Mouse (Mus musculus) layer of hippocampus, adult 9-10 months (tissue): ENCODE measurements at regions not wholly inside any gene's neighbourhood (a gene's known extent, or its start where the extent isn't known, plus 50 kb on each side); places are given as distances from the start of the nearest gene placed in this dataset.

Experiments
- DNase-seq: peaks from one replicate; pipeline ENCODE4 v3.0.0; 2022; ENCODE audit warnings: low spot score

- no peak for DNase-seq
Measured at GRCm38 (mm10) chr9:101446316-101446715, 194.7 kb upstream of the Ppp2r3a start.

DNA sequence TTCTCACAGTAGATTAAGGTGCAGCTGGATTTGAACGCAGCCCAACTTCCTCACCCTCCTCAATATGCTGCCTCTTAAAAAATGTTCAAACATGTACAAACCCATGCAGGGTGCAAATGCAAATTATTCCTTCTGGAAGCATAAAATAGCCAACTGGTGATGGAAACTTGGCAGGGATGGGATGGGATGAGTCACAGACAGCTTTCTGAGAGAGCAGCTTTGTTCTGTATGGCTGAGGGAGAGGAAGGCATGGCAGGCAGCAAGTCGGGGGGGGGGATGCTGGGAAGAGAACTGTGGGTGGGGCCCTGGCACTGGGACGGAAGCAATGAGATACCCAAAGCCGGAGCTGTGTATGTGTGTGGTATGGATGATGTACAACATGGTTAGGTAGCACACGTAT, 194.2 kb upstream of the Ppp2r3a start:
- DNase-seq, result peak; percentile 78

DNA sequence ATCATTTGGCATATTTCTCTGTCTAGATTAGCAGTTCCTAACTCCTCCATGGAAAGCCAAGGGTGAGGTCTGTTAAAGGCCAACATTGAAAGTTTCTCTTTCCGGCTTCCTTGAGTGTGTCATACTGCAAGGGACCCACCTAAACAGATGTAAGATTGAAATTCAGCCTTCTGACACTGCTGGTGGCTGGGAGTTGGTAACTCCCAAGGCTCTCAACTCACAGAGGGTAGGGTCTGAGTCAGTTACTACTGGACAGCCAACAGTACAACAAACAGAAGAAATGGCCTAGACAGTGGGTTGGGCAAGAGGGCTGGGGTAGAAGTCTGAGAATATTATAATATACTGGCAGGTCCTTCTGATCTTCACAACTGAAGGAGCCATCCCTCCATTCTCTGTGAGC, 193.7 kb upstream of the Ppp2r3a start:
- DNase-seq, result no peak

- DNase-seq, result no peak
Measured at GRCm38 (mm10) chr9:101439856-101440255, 188.3 kb upstream of the Ppp2r3a start.

DNA sequence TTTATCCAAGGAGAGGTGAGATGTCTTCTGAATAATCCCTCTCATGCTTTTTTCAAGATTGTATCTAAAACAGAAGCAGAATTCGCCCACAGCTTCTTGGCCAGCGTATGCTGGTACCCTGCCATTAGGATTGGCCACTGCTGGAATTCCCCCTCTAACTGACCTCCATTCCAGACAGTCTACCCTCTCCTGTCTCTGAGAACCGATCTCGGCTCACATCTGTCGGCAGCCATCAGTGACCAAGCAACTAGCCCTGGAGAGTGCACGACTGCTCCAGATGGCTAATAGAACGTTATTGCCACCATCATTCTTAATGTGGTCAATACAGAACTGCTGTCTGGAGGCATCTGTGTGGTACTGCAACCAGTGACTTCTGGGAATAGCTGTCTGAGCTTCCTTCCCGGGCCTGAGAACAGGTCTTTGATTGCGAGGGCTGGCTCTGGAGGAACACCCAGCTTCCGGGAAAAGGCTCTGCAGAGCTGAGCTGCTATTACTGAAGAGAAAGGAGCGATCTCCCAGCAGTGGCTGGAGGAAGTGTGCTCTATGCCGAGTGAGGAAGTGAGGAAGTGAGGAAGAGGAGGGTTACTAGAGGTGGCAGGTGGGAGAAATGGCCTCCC, 187.1 kb upstream of the Ppp2r3a start:
- no peak for DNase-seq

DNA sequence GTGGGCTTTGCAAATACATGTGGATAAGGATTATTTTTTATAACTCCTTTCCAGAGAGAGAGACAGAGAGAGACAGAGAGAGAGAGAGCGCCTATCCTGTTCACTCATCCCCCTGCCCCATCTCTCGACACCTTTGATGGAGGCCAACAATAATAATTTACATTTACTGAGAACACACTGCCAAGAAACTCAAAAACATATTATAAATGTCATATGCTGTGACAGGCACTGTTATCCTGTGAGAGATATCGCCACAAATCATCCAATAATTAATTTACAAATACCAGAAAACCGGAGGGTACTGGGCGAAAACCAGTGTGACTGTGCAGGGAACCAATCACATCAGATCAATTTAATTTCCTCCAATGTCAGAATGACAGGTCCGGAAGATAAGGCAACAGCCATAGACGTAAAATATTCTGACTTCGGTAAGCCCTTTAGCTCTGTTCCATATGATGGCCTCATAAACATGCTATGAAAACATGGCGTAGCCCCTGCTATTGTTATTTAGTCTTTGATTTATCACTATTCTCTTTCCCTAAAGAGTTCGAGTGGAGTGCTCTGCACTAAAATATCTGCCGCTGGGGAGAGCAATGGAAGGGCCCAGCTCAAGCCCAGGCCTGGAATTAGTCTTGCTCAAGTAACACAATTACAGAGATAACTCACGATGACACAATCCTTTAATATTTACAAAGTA, 173.5 kb upstream of the Ppp2r3a start:
- no peak for DNase-seq

- no peak for DNase-seq
Measured at GRCm38 (mm10) chr9:101423041-101423440, 171.4 kb upstream of the Ppp2r3a start.

DNA sequence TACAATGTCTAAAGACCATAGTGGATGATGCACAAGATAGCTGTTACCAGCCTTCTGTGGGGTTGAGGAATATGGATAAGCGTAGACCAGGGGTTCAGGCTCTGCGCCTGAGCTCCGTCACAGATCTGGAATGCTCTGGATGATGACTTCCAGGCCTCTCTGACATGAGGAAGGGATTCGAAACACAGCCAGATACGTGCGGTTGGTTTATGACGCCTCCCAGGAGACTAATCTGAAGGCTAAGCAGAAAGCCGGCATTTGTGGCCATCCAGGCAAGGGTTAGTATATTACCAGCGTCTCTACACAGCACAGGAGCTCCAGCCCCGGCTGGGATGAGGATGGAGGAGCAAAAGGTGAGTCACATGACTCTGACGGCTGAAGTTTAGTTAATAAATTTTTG, 170.4 kb upstream of the Ppp2r3a start:
- DNase-seq, result no peak

- DNase-seq, result no peak
Measured at GRCm38 (mm10) chr9:101421136-101421535, 169.5 kb upstream of the Ppp2r3a start.

- no peak for DNase-seq
Measured at GRCm38 (mm10) chr9:101420181-101420580, 168.6 kb upstream of the Ppp2r3a start.

GRCm38 (mm10) chr9:101417660-101418059, 166.1 kb upstream of the Ppp2r3a start:
- DNase-seq, result no peak

DNA sequence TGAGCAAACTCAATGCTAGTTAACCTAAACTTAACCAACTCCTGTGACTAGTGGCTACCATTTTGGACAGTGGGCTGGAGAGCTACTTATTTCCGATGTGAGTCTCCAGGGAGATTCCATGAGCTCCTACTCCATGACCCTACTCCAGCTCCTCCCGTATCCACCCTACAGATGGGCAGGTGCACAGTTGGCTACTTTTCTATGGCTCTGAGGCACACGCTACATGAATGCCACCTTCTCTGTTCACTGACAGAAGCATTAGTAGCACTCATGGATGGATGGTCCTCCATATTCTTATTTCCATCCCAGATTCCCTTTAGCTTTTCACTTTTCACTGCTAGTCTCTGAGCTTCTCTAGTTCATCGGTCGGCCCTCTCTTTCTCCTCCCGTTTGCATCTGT, 164.7 kb upstream of the Ppp2r3a start:
- DNase-seq, result no peak

- no peak for DNase-seq
Measured at GRCm38 (mm10) chr9:101413071-101413633, 161.6 kb upstream of the Ppp2r3a start.

GRCm38 (mm10) chr9:101411951-101412350, 160.4 kb upstream of the Ppp2r3a start:
- DNase-seq, result no peak

- DNase-seq, result no peak
Measured at GRCm38 (mm10) chr9:101411532-101411880, 159.9 kb upstream of the Ppp2r3a start.

- DNase-seq, result no peak
Measured at GRCm38 (mm10) chr9:101410783-101411531, 159.4 kb upstream of the Ppp2r3a start.

DNA sequence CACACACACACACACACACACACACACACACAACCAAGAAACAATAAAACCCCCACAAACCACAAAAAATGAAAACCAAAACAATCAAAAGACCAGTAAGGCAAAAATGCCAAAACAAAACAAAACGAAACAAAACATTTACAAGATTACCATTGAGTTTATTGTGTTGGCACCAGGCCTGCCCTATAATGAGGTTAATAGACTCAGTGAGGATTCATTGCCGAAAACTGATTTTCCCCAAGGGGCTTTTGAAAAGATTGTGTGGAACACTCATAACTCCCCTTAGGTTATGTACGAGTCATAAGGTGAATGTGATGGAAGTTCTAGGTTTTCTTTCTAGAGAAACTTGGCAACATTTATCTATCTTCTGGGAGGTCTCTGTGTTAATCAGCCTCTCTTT, 158.8 kb upstream of the Ppp2r3a start:
- no peak for DNase-seq

GRCm38 (mm10) chr9:101408116-101408515, 156.5 kb upstream of the Ppp2r3a start:
- DNase-seq, result no peak

DNA sequence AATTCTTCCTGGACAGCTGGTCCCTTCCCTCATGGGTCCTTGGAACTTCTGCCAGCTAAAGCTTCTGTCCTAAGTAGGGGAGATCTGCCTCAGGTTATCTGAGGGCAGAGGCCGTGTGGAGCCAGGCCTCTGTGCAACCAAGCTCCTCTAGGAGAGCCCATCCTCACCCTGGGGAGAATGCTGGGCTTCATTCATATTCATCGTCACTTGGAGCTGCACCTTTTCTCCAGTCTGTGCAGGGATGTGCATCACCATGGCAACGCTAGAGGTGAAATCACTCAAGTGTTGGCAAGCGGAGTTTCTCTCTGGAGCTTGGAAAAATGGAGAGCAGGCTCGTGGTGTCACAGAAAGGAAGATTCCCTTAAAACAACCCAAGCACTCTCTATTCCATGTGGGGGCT, 155.5 kb upstream of the Ppp2r3a start:
- DNase-seq, result no peak

DNA sequence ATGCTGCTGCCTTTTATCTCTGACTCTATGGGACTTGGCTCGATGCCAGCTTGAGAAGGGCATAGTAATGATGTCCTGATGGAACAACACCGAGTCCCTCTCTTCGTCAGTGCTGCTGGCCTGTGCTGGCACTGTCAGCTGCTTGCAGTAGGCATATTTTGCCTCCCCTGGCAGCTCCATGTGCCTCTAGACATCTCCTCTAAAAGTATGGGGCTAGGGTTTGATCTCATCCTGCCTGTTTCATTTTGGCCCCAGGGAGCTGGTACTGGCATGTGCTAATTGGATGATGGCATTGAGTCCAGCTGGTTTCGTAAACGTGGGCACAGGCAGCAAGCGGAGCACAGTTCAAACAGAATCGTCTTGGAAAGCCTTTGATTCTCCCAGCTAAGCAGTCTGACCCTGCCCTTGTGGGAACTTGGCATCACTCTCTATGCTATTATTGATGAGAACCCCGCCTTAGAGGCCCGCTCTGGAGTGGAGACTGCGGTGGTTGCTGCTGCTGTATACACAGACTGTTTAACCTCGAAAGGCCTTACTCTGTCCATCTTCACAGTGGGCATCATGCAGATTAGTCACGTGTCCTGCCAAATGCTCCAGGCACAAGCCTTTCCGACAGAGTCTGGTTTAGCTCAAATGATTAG, 153.0 kb upstream of the Ppp2r3a start:
- no peak for DNase-seq

DNA sequence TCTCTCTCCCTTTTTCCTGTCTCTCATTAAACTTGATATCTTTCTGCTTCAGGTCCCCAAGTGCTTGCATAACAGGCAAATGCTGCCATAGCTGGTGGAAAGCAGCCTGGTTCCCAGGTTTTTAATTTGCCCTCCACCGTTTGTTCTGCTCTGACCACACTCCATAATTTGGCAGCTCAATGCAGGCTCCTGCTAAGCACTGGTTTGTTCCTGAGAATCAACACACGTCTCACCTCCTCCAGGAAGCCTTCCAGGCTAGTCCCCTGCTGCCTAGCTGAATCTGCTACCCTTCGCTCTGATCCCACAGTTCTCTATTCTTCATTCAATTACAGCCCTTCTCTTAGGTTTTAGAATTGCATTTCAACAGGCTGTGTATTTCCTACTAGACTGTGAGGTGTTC, 152.4 kb upstream of the Ppp2r3a start:
- DNase-seq, result no peak

GRCm38 (mm10) chr9:101402544-101403194, 151.1 kb upstream of the Ppp2r3a start:
- DNase-seq, result no peak
